Mouse (Mus musculus) c-Kit-positive CD71-positive TER-119-positive erythroid progenitor cells, embryonic 14.5 days (primary cell): ENCODE results near the gene Dennd1a.
"Not testable (repeated sequence)": the region's sequence is repeated elsewhere in the genome, so short reads cannot be mapped to it uniquely, and the experiment has no call there.

Source experiments
- DNase-seq: peaks from one replicate; pipeline ENCODE4 v3.0.0-alpha.2; 2013; ENCODE audit warnings: low spot score

The Dennd1a gene

DNA sequence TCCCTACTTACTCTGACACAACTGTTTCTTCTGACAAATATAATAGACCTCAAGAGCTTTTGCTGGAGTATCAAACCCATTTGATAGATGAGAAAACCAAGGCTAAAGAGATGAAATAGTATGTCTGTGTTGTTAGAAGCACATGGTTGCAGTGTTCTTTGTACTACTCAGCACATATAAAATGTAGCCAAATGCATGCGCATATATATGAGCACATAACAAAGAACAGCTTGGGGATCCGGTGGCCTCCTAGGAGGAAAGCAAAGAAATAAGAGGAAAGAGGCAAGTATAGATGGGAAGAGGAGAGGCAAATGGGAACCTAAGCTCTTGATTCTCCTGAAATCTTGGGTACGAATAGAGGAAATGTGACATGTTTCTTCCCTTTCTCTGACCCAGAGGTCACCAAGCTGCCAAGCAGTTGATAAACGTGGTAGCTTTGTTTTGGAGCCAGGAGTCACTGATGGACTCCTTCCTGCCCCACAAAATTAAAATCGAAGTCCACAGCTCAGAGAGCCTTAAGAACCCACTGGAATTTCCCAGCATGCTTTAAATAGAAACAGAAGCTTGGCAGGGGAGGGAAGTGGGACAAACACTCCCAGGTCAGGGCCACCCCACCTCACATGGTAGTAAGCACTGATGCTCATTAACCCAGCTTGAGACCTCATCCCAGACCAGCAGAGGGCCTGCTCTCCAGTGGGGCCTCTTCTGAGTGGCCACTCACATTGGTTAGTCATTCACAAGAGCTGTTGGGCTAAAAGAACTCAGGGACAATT, 317.3 kb downstream of the Dennd1a start:
- DNase-seq = no peak

GRCm38 (mm10) chr2:37964534-37964933, 322.7 kb downstream of the Dennd1a start:
- no peak for DNase-seq

- no peak for DNase-seq
Observed at GRCm38 (mm10) chr2:37963362-37963761, 323.8 kb downstream of the Dennd1a start.

- peak; percentile 20 for DNase-seq
Observed at GRCm38 (mm10) chr2:37948424-37948823, 338.8 kb downstream of the Dennd1a start.

GRCm38 (mm10) chr2:37945598-37946336, 341.4 kb downstream of the Dennd1a start:
- no peak for DNase-seq

GRCm38 (mm10) chr2:37942906-37943305, 344.3 kb downstream of the Dennd1a start:
- no peak for DNase-seq

DNA sequence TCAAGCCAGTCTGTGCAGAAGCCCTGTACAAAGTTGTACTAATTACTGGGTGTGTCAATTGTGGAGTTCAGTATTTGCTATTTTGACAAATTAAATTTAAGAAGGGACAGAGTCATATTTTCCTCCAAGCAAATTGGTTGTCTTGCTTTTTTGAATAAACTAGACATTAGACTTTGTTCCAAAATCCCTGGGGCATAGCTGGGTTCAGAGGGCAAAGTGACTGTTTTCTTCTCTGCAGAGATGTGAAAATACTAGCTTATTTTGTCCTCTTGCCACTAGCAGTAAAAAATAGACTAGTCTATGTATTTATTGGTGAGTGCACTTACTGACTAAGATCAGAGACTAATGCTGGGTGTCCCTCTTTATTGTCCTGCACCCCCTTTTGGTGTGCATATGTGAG, 345.4 kb downstream of the Dennd1a start:
- DNase-seq = no peak

- DNase-seq = no peak
Observed at GRCm38 (mm10) chr2:37940845-37941361, 346.3 kb downstream of the Dennd1a start.

- no peak for DNase-seq
Observed at GRCm38 (mm10) chr2:37939997-37940396, 347.2 kb downstream of the Dennd1a start.

DNA sequence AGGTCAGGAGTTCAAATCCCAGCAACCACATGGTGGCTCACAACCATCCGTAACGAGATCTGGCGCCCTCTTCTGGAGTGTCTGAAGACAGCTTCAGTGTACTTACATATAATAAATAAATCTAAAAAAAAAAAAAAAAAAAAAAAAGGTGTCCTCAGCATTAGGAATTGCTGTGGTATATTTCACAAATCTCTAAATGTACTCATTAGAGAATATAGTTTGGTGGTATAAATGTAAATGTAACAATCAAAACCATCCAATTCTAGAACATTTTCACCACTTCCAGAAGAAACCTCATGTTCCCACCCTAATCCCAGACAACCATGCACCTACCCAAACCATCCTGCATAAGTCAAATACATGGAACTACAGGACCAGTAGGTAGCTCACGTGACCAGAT, 350.3 kb downstream of the Dennd1a start:
- DNase-seq = not testable (repeated sequence)

GRCm38 (mm10) chr2:37932240-37932639, 354.9 kb downstream of the Dennd1a start:
- DNase-seq = no peak

GRCm38 (mm10) chr2:37931018-37931930, 355.9 kb downstream of the Dennd1a start:
- DNase-seq = no peak

- DNase-seq = no peak
Observed at GRCm38 (mm10) chr2:37926133-37926503, 361.1 kb downstream of the Dennd1a start.

- DNase-seq = peak; percentile 9
Observed at GRCm38 (mm10) chr2:37925413-37926132, 361.6 kb downstream of the Dennd1a start.

DNA sequence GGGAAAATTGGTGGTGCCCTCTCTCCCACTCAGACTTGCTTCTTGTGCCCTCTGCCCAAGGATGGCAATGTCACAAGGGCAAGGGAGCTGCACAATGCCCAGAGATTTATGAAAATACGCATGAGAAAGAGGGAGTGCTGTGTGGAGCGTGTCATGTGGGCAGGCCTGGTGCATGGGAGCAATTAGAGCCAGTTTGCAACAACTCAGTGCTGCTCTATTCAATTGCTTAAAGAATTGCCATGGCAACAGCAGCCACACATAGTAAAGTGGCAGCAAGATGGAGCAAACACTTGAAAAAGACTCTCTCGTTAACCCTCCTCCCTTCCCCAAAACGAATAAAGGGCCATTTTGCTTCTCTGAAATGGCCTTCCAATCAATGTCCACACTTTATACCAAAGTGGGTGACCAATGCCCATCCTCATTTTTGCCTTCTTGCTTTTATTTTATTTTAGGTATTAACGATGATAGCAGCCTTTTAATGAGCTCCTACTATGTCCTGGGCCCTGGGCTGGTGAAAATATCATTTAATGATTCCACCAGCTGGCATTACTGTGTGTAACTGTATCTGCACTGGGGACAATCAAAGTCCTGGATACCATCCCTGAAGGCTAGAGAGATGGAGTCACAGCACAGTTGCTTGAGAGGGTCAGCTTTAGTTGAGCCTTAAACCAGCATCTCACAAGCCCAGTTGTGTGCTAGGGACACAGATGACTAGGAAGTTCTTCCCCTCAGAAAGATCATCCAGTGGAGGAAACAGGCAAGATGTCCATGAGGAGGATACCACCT, 378.3 kb downstream of the Dennd1a start:
- no peak for DNase-seq

DNA sequence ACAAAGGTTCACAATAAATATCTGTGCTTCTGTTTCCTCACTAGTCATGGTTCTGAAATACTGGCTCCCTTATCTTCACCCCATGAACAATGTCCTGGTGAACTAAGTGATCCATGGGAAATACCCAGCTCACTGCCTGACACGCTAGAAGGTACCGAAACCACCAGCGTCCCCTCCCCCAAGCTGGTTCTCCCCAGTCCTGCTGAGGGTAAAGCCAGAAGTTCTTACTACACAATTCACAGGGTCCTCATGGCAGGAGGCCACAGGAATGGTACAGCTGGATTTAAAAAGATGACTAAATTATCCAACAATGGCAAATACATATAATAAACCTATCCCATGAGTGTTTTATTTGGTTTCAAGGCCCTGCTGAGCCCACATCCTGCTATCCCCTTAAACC, 378.9 kb downstream of the Dennd1a start:
- DNase-seq = no peak

- no peak for DNase-seq
Observed at GRCm38 (mm10) chr2:37906261-37906660, 380.9 kb downstream of the Dennd1a start.

DNA sequence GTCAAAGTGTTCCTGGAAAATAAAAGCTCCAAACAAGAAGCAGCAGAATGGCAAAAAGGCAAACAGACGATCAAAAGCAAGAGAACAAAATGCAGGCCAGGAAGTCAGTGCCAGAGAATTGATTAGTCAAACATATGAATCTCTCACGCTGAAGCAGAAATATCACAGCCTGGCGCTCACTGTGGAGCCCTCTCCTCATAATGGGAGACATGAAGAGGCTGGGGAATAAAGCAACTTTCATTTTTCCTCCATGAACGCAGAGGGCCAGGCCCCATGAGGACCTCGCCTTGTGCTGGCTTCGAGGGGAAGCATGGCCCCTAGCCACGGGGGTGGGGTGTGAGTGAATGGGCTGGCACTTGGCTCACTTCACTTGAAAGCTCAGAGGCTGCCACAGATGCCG, 383.9 kb downstream of the Dennd1a start:
- DNase-seq = no peak

GRCm38 (mm10) chr2:37883214-37883613, 404.0 kb downstream of the Dennd1a start:
- no peak for DNase-seq

- DNase-seq = no peak
Observed at GRCm38 (mm10) chr2:37881262-37881913, 405.8 kb downstream of the Dennd1a start.
